Mouse (Mus musculus) spleen, adult 2 months (tissue): Measurements from ENCODE around the gene Kmt5a.

Experiments used
- CTCF ChIP-seq: fragments of 200-500 bp; IDR thresholded peaks from 2 replicates; pipeline ENCODE4 v1.5.1; 2011; ENCODE audit warnings: mild to moderate bottlenecking, inconsistent platforms; ENCODE audit not compliant: insufficient read depth, insufficient read length, insufficient replicate concordance; ENCODE audit errors: extremely low read depth
- POLR2A ChIP-seq: fragments of 200-500 bp; IDR thresholded peaks from 2 replicates; pipeline ENCODE4 v1.6.1; 2011; ENCODE audit warnings: low read depth, low read length, inconsistent platforms

DNA sequence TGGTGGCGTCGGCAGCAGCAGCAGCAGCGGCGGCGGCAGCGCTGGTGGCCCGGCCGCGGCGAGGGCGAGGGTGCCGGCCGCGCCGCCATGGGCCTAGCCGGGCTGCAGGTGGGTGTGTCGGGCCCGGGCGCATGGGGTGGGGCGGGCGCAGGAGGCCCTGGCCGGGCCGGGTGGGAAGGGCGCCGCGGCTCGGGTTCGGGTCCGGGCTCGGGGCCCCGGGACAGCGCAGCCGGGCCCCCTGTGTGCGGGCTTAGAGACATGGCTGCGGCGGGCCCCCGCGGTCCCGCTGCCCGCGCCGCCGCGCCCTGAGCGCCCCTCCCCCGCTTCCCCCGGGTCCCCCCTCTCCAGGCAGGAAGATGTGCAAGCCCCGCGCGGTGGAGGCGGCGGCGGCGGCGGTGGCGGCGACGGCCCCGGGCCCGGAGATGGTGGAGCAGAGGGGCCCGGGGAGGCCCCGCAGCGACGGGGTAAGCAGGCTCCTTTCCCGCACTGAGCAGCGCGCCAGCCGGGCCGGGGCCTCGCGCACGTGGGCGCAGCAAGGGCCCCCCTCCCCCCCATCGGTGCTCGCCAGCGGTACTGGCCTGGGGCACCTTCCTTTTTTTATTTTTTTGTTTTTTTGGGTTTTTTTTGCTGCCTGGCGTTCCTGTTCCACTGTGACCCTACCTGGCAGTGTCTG lies 6.0 kb downstream of the Kmt5a start:
- TF ChIP-seq CTCF = no peak
- no peak for TF ChIP-seq POLR2A
